Mouse (Mus musculus) spleen, adult 2 months (tissue): Measurements from ENCODE around the gene Cdc14b. TPM values are rescaled to one million over a fixed set of nuclear protein-coding genes. Genes with fewer than 3 reads are reported as not detected.

Experiments used
- DNase-seq, 2 experiments: peaks; one replicate each; pipeline versions ENCODE4 v3.0.0 to v3.0.0-alpha.2; 2012 to 2021; ENCODE audit warnings: low spot score in 2 of 2, low read depth in 1 of 2
- H3K27ac ChIP-seq: fragments of 200-500 bp; 2 replicates; pipeline ENCODE4 v1.5.1; 2012; ENCODE audit warnings: low read length, inconsistent platforms; ENCODE audit not compliant: insufficient read depth
- H3K27me3 ChIP-seq: fragments of 200-500 bp; 2 replicates; pipeline ENCODE4 v1.6.1; 2012; ENCODE audit warnings: mild to moderate bottlenecking, moderate library complexity, low read length, inconsistent platforms; ENCODE audit not compliant: control insufficient read depth, insufficient read depth
- H3K36me3 ChIP-seq: fragments of 200-500 bp; 2 replicates; pipeline ENCODE4 v1.6.1; 2012; ENCODE audit warnings: mild to moderate bottlenecking, low read length, inconsistent platforms; ENCODE audit not compliant: control insufficient read depth, insufficient read depth
- H3K4me1 ChIP-seq: fragments of 200-500 bp; 2 replicates; pipeline ENCODE4 v1.6.1; 2011; ENCODE audit warnings: inconsistent platforms; ENCODE audit not compliant: control insufficient read depth, insufficient read depth, insufficient read length
- H3K4me3 ChIP-seq: fragments of 200-500 bp; 2 replicates; pipeline ENCODE4 v1.5.1; 2011; ENCODE audit warnings: mild to moderate bottlenecking, inconsistent platforms; ENCODE audit not compliant: insufficient read depth, insufficient read length; ENCODE audit errors: extremely low read depth
- CTCF ChIP-seq: fragments of 200-500 bp; IDR thresholded peaks from 2 replicates; pipeline ENCODE4 v1.5.1; 2011; ENCODE audit warnings: mild to moderate bottlenecking, inconsistent platforms; ENCODE audit not compliant: insufficient read depth, insufficient read length, insufficient replicate concordance; ENCODE audit errors: extremely low read depth
- POLR2A ChIP-seq: fragments of 200-500 bp; IDR thresholded peaks from 2 replicates; pipeline ENCODE4 v1.6.1; 2011; ENCODE audit warnings: low read depth, low read length, inconsistent platforms
- WGBS: fragments of 180-500 bp; shearing (Covaris S2); methylation state at CpG from one replicate; pipeline ENCODE4 v1.1.7; 2018; 5-methylcytosine and 5-hydroxymethylcytosine counted together
- polyA plus RNA-seq: library from polyadenylated mRNA; depleted of rRNA; stranded (reverse); fragments of >200 nt; gene quantifications from 2 replicates; pipeline ENCODE4 v1.2.3, GENCODE M21; 2012

Gene Cdc14b
- polyA plus RNA-seq, 1 experiment = 1.5 TPM

- no peaks in the 10 kb centered on the region for H3K27me3 ChIP-seq
- DNase-seq = no peak
- H3K4me1 ChIP-seq = peaks cover 6% of the 10 kb centered on the region; the same call in 1 of the 2 replicates
- WGBS = 88% methylated on average over 3 of the region's 3 CpGs
- H3K36me3 ChIP-seq = no peaks in the 10 kb centered on the region
- no peak overlapping the region for H3K27ac ChIP-seq
- no peak overlapping the region for H3K4me3 ChIP-seq
- TF ChIP-seq POLR2A = no peak
- TF ChIP-seq CTCF = no peak
Measured at GRCm38 (mm10) chr13:64314041-64314440, 39.0 kb upstream of the Cdc14b start.

DNA sequence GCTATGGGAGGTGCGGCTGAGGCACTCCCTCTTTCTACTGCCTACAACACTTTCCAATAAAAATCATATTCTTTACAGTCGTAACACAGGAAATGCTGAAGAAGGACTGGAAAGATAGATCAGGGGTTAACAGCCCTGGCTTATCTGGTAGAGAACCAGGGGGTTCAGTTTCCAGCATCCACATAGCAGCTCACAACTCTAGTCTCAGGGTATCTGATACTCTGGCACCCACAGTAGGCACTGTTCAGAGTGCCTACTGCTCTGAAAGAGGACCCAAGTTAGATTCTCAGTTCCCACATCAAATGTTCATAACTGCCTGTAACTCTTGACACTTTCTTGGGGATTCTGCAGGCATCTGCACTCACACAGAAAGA is 37.8 kb upstream of the Cdc14b start:
- Histone ChIP-seq H3K4me3 (peak overlapping the region; percentile 32; the same call in 1 of the 2 replicates), H3K27ac (no peak overlapping the region), H3K27me3 (no peaks in the 10 kb centered on the region), H3K36me3 (peaks cover 2% of the 10 kb centered on the region; the same call in 1 of the 2 replicates), H3K4me1 (peaks cover 6% of the 10 kb centered on the region; the same call in 1 of the 2 replicates)
- TF ChIP-seq POLR2A (no peak), CTCF (no peak)
- WGBS = 0% methylated on average over 2 of the region's 2 CpGs
- no peak for DNase-seq

- Histone ChIP-seq H3K27me3 (no peaks in the 10 kb centered on the region), H3K36me3 (peaks cover 6% of the 10 kb centered on the region), H3K27ac (peak within 1 kb of the TSS; percentile 90), H3K4me1 (peaks cover 6% of the 10 kb centered on the region; the same call in 1 of the 2 replicates), H3K4me3 (peak within 1 kb of the TSS; percentile 82)
- TF ChIP-seq CTCF (0 out of 2 replicates have a peak, but pooled peaks have one; percentile 4), POLR2A (peak; percentile 59)
- DNase-seq = peak; percentile 49 to 81
- WGBS = under 1% methylated on average over 69 of the region's 74 CpGs
Measured at GRCm38 (mm10) chr13:64312024-64312915, 37.2 kb upstream of the Cdc14b start, which contains the start of gene Aaed1. Gene Aaed1, minus strand, starts transcription at chr13:64312710.

GRCm38 (mm10) chr13:64311266-64311665 is 36.2 kb upstream of the Cdc14b start:
- Histone ChIP-seq H3K27ac (no peak overlapping the region), H3K4me3 (no peak overlapping the region), H3K36me3 (peaks cover 8% of the 10 kb centered on the region), H3K27me3 (no peaks in the 10 kb centered on the region), H3K4me1 (peaks cover 6% of the 10 kb centered on the region; the same call in 1 of the 2 replicates)
- DNase-seq = no peak
- 81% methylated on average over 1 of the region's 1 CpGs for WGBS
- TF ChIP-seq POLR2A = no peak
- no peak for TF ChIP-seq CTCF

DNA sequence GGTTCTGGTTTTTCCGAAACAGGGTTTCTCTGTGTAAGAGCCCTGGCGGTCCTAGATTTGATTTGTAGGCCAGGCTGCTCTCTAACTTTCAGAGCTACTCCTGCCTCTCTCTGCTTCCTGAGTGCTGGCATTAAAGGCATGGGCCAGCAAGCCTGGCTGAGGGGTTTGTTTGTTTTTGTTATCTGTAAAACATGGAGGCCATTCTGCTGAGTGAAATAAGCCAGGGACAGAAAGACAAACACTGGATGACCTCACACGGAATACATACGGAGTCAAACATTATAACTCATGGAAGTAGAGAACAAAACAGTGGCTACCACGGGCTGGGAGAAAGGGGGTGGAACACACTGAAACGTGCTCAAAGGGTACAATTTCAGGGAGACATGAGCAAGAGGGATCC is 35.5 kb upstream of the Cdc14b start:
- WGBS = 81% methylated on average over 6 of the region's 6 CpGs
- H3K27me3 ChIP-seq = no peaks in the 10 kb centered on the region
- peaks cover 6% of the 10 kb centered on the region; the same call in 1 of the 2 replicates for H3K4me1 ChIP-seq
- H3K36me3 ChIP-seq = peaks cover 8% of the 10 kb centered on the region
- TF ChIP-seq CTCF (no peak), POLR2A (no peak)
- H3K4me3 ChIP-seq = no peak overlapping the region
- no peak for DNase-seq
- H3K27ac ChIP-seq = no peak overlapping the region

- H3K4me3 ChIP-seq = no peak overlapping the region
- no peak for DNase-seq
- 14% methylated on average over 11 of the region's 11 CpGs for WGBS
Measured at GRCm38 (mm10) chr13:64309842-64310241, 34.8 kb upstream of the Cdc14b start.

DNA sequence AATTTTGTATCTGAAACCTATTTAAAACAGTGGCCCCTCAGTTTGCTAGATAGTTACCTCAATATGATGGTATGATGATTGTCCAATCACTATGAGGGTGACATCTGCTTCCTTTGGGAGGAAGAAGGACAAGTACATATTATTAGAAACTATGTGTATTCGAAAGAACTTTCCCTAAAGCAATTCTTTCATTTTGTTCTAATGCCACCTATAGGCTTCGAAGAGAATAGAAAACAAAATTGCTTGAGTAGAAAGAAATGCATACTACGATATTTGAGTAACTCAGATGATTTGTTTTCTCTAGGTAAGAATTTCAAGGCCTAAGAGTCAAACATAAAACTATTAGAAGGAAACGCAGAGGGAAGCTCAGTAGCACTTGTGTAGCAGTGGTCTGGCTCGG is 33.9 kb upstream of the Cdc14b start:
- no peak for DNase-seq
- Histone ChIP-seq H3K4me1 (peaks cover 6% of the 10 kb centered on the region; the same call in 1 of the 2 replicates), H3K27ac (no peak overlapping the region), H3K27me3 (no peaks in the 10 kb centered on the region), H3K4me3 (no peak overlapping the region), H3K36me3 (peaks cover 8% of the 10 kb centered on the region)
- whole genome bisulfite sequencing = 8% methylated on average over 5 of the region's 5 CpGs
- no peak for TF ChIP-seq POLR2A
- no peak for TF ChIP-seq CTCF

More at GRCm38 (mm10) chr13:64309842-64310241, 34.8 kb upstream of the Cdc14b start:
- Histone ChIP-seq H3K27ac (no peak overlapping the region), H3K4me1 (peaks cover 6% of the 10 kb centered on the region; the same call in 1 of the 2 replicates), H3K27me3 (no peaks in the 10 kb centered on the region), H3K36me3 (peaks cover 8% of the 10 kb centered on the region)
- TF ChIP-seq CTCF (no peak), POLR2A (no peak)
